In genomic region chr14:40955146-40955545, GRCm38 (mm10) we compare ENCODE assay signal across 8 mouse cellular contexts. TPM values are rescaled to one million over a fixed set of nuclear protein-coding genes. Genes with fewer than 3 reads are reported as not detected.
DNase-seq lines count a peak whose midpoint lies in the region; ATAC-seq lines count a peak whose summit lies in the region.

No protein-coding gene starts in this region.

- no peaks in the 10 kb centered on the region for H3K9me3 ChIP-seq in megakaryocyte, embryonic 14.5 days
- no peaks in the 10 kb centered on the region for H3K9me3 ChIP-seq in forebrain, embryonic 13.5 days (replicated peaks)
- no peaks in the 10 kb centered on the region for H3K9me3 ChIP-seq in liver, embryonic 12.5 days (replicated peaks)
- no peaks in the 10 kb centered on the region for H3K9me3 ChIP-seq in stomach, embryonic 16.5 days (replicated peaks; ENCODE audit: control insufficient read depth, low read length)

- H3K4me1 ChIP-seq in megakaryocyte, embryonic 14.5 days: peaks cover 100% of the 10 kb centered on the region
- peaks cover 88% of the 10 kb centered on the region for H3K4me1 ChIP-seq in forebrain, embryonic 13.5 days
- peaks cover 100% of the 10 kb centered on the region for H3K4me1 ChIP-seq in liver, embryonic 12.5 days
- peaks cover 71% of the 10 kb centered on the region for H3K4me1 ChIP-seq in stomach, embryonic 16.5 days (ENCODE audit: control insufficient read depth, insufficient read depth, low read length)

- peak overlapping the region; percentile 65 for H3K9ac ChIP-seq in forebrain, embryonic 13.5 days
- peak overlapping the region; percentile 64 for H3K9ac ChIP-seq in liver, embryonic 12.5 days
- H3K9ac ChIP-seq in stomach, embryonic 16.5 days (ENCODE audit: low read length): no peak overlapping the region

- H3K36me3 ChIP-seq in megakaryocyte, embryonic 14.5 days (replicated peaks; ENCODE audit: low read length): peaks cover 66% of the 10 kb centered on the region
- H3K36me3 ChIP-seq in forebrain, embryonic 13.5 days (ENCODE audit: poor library complexity, severe bottlenecking): no peaks in the 10 kb centered on the region
- H3K36me3 ChIP-seq in liver, embryonic 12.5 days: no peaks in the 10 kb centered on the region; the same call in 1 of the 2 replicates
- no peaks in the 10 kb centered on the region for H3K36me3 ChIP-seq in stomach, embryonic 16.5 days (ENCODE audit: control insufficient read depth, insufficient read depth, low read length)

- peak overlapping the region; percentile 91 for H3K4me3 ChIP-seq in megakaryocyte, embryonic 14.5 days (replicated peaks)
- H3K4me3 ChIP-seq in forebrain, embryonic 13.5 days: no peak overlapping the region
- no peak overlapping the region for H3K4me3 ChIP-seq in liver, embryonic 12.5 days
- no peak overlapping the region for H3K4me3 ChIP-seq in stomach, embryonic 16.5 days (replicated peaks; ENCODE audit: low read length)

- DNase-seq in urinary bladder, adult 18-20 months (ENCODE audit: low spot score in 2 of 2): no peak
- no peak for DNase-seq in spleen, postnatal 14 days (ENCODE audit: low spot score in 2 of 2)
- no peak for DNase-seq in cerebellum, postnatal 25 days

- no peak for ATAC-seq in megakaryocyte, adult 5-6 weeks (ENCODE audit: poor library complexity, severe bottlenecking)
- no peak for ATAC-seq in forebrain, embryonic 13.5 days
- no peak for ATAC-seq in liver, embryonic 12.5 days
- no peak for ATAC-seq in stomach, embryonic 16.5 days (ENCODE audit: insufficient read depth, low FRiP score)

- H3K27me3 ChIP-seq in megakaryocyte, embryonic 14.5 days (replicated peaks): no peaks in the 10 kb centered on the region
- H3K27me3 ChIP-seq in forebrain, embryonic 13.5 days: no peaks in the 10 kb centered on the region
- H3K27me3 ChIP-seq in liver, embryonic 12.5 days (replicated peaks): no peaks in the 10 kb centered on the region
- H3K27me3 ChIP-seq in stomach, embryonic 16.5 days (ENCODE audit: control insufficient read depth, insufficient read depth, low read length): no peaks in the 10 kb centered on the region

- peak overlapping the region; percentile 45 for H3K4me2 ChIP-seq in forebrain, embryonic 13.5 days
- H3K4me2 ChIP-seq in liver, embryonic 12.5 days: peak overlapping the region; percentile 45
- no peak overlapping the region for H3K4me2 ChIP-seq in stomach, embryonic 16.5 days (ENCODE audit: low read depth, low read length)

- 56% methylated on average over 1 of the region's 1 CpGs for WGBS in forebrain, embryonic 13.5 days
- 18% methylated on average over 1 of the region's 1 CpGs for WGBS in liver, embryonic 12.5 days (ENCODE audit: insufficient replicate concordance)
- 56% methylated on average over 1 of the region's 1 CpGs for WGBS in stomach, embryonic 16.5 days

- H3K27ac ChIP-seq in forebrain, embryonic 13.5 days: peak overlapping the region; percentile 98
- peak overlapping the region; percentile 83 for H3K27ac ChIP-seq in liver, embryonic 12.5 days
- H3K27ac ChIP-seq in stomach, embryonic 16.5 days (ENCODE audit: low read length): peak overlapping the region; percentile 85

RNA-seq across cellular contexts. Expression of gene Tspan14, which starts 11.5 kb away (rescaled TPM):
- polyA plus RNA-seq in megakaryocyte, embryonic 14.5 days (2012; ENCODE audit: insufficient read depth, low replicate concordance): 20.9 and 22.8 TPM in 2 replicates
- total RNA-seq in megakaryocyte, adult 5-6 weeks (2015): 60.6 and 66.0 TPM in 2 replicates
- 72.4 and 76.5 TPM in 2 replicates for total RNA-seq in megakaryocyte, adult 5-6 weeks (2017)
- polyA plus RNA-seq in forebrain, embryonic 13.5 days (2015; fragmentation: Nextera tagmentation; extraction: Ambion mirVana): 84.1 and 88.2 TPM in 2 replicates
- polyA plus RNA-seq in liver, embryonic 12.5 days (2016; fragmentation: Nextera tagmentation; extraction: Ambion mirVana): 44.5 and 44.6 TPM in 2 replicates
- 77.3 and 88.1 TPM in 2 replicates for polyA plus RNA-seq in stomach, embryonic 16.5 days (2015; fragmentation: Nextera tagmentation; extraction: Ambion mirVana)

RNA-seq across cellular contexts. Expression of gene Fam213a, which starts 58.4 kb away (rescaled TPM):
- 4.5 and 11.6 TPM in 2 replicates for polyA plus RNA-seq in megakaryocyte, embryonic 14.5 days (2012; ENCODE audit: insufficient read depth, low replicate concordance)
- total RNA-seq in megakaryocyte, adult 5-6 weeks (2015): 1.8 and 3.5 TPM in 2 replicates
- 2.6 and 3.6 TPM in 2 replicates for total RNA-seq in megakaryocyte, adult 5-6 weeks (2017)
- polyA plus RNA-seq in forebrain, embryonic 13.5 days (2015; fragmentation: Nextera tagmentation; extraction: Ambion mirVana): 49.7 and 57.8 TPM in 2 replicates
- polyA plus RNA-seq in liver, embryonic 12.5 days (2016; fragmentation: Nextera tagmentation; extraction: Ambion mirVana): 77.7 and 79.0 TPM in 2 replicates
- 42.4 and 45.1 TPM in 2 replicates for polyA plus RNA-seq in stomach, embryonic 16.5 days (2015; fragmentation: Nextera tagmentation; extraction: Ambion mirVana)
